In genomic region chr4:132169761-132170160, GRCm38 (mm10) we compare ENCODE assay signal across 18 mouse cellular contexts. TPM values are rescaled to one million over a fixed set of nuclear protein-coding genes. Genes with fewer than 3 reads are reported as not detected.
"Had no signal": no experiment of that assay in that cellular context is flagged by ENCODE, and none has a peak within 500 bp of the region (broad histone marks: within the 10 kb centered on the region; RNA-seq: fewer than 3 reads in every experiment).

No protein-coding gene starts in this region.

- H3K27ac ChIP-seq: midbrain, embryonic 10.5 days; midbrain, embryonic 12.5 days; neural tube, embryonic 12.5 days; stomach, embryonic 15.5 days; stomach, postnatal 0 days had no signal

- H3K9me3 ChIP-seq: midbrain, embryonic 10.5 days; midbrain, embryonic 12.5 days; neural tube, embryonic 12.5 days; stomach, embryonic 15.5 days had no signal

- H3K36me3 ChIP-seq: midbrain, embryonic 10.5 days; midbrain, embryonic 12.5 days; neural tube, embryonic 12.5 days; stomach, embryonic 15.5 days had no signal

- DNase-seq: lung, adult 18-20 months; lung, embryonic 14.5 days; lung, postnatal 10 days; lung, postnatal 4 days; midbrain, embryonic 14.5 days; right cerebral cortex, postnatal 25 days; thymus, adult 18-20 months; thymus, postnatal 14 days; thymus, postnatal 36 days had no signal

- H3K9ac ChIP-seq: lung, embryonic 14.5 days; midbrain, embryonic 12.5 days; neural tube, embryonic 12.5 days; stomach, embryonic 15.5 days had no signal

- H3K4me2 ChIP-seq: lung, embryonic 14.5 days; midbrain, embryonic 12.5 days; neural tube, embryonic 12.5 days; stomach, embryonic 15.5 days had no signal

- H3K27me3 ChIP-seq: midbrain, embryonic 12.5 days; neural tube, embryonic 12.5 days; stomach, embryonic 15.5 days had no signal

- H3K4me3 ChIP-seq: midbrain, embryonic 10.5 days; midbrain, embryonic 12.5 days; neural tube, embryonic 12.5 days; stomach, embryonic 15.5 days had no signal

RNA-seq across cellular contexts. Expression of gene Oprd1, which starts 25.5 kb away (rescaled TPM):
- total RNA-seq: megakaryocyte, adult 5-6 weeks; megakaryocyte-erythroid progenitor cell, adult 5-6 weeks; monocyte, adult 5-6 weeks; neutrophil, adult 5-6 weeks had no signal
